Mouse (Mus musculus) ovary, postnatal 36 days (tissue): ENCODE measurements around the gene Ccdc141.

Source experiments
- DNase-seq: peaks from one replicate; pipeline ENCODE4 v3.0.0; 2022; ENCODE audit warnings: low spot score, mixed read lengths

Gene Ccdc141

DNA sequence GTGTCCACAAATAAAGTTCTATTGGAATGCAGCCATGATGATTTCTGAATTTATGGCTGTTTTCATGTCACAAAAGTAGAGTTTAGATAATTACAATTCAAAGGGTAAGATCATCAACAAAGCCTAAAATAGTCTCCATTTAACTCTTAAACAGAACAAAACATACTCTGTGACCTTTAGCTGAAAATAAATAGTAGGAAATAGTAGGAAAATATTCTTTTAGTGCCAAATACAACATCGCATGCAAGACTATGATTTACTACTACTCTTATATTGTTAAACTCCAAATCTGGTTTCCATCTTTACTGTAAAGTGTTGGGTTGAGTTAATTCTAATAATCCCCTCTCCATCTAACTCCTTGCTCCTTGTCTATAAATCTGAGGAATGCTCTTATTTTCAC, 37.0 kb downstream of the Ccdc141 start:
- no peak for DNase-seq

GRCm38 (mm10) chr2:77126939-77127338, 43.5 kb downstream of the Ccdc141 start:
- DNase-seq, result no peak

DNA sequence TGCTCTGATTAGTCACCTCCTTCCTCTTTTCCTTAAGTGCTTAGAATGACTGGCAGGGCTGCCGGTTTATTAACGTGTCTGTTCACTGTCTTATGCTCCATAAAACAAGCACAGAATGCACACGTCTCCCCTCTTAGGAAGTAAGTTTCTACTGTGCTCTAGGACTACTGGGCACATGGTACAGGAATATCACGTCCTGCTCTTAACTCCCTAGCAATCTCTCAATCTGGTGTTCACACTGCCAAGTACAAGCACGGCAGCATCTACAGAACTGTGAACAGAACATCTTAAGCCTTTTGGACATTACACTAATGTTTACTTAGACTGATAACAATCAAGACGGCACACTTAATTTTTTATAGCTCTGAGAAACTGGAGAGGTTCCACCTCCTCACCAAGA, 52.3 kb downstream of the Ccdc141 start:
- no peak for DNase-seq

DNA sequence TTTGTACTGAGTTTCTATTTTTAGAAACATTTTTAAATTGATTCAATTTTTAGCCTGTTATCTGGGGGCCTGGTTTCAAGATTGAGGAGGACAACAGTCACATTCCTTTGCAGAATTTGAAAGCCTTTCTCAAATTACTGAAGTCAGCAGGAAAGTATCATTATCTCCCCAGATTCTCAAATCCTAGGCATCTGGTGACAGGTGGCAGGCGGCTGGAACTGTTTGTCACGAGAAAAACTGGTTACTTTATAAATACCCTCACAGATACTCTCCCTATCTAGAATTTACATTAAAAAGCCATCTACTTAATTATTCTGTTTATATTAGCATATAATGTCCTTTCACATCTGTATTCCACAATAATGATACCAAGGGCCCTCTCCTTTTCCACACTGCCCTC, 56.1 kb downstream of the Ccdc141 start:
- no peak for DNase-seq

DNA sequence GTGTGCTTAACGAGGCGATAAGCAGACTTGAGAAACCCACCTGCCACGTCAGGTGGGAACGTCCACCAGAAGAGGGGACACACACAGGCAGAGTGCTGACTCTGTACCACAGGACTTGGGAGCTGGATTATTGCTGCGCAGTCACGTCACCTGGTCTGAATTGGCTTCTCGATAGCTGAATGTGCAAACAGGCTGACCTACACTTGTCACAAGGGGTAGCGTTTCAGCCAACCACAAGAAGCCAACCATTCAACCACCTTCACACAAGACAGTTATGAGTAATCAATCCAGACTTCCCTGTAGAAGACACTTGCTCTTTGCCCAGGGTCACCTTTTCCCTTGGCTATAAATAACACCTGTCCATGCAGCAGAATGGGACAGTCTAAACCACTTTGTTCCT, 56.6 kb downstream of the Ccdc141 start:
- DNase-seq, result no peak

GRCm38 (mm10) chr2:77113026-77113425, 57.4 kb downstream of the Ccdc141 start:
- DNase-seq, result no peak

DNA sequence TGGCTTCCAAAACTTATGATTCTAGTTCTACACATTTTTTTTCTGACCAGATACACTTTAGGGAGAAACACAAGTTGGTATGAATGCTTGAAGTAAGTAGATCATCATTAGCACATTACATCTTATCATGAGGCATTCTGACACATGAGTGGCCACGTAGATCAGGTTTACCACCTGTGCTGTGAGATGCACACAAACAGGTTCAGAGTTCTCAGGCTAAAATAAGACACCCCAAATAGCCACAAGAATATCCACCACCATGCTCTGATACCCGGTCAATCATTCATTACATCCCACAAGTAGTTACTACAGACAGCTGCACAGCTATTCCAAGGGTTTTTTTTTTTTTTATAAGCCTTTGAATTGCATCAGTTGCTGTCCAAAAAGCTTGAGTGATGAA, 59.3 kb downstream of the Ccdc141 start:
- DNase-seq, result no peak

GRCm38 (mm10) chr2:77110365-77110764, 60.1 kb downstream of the Ccdc141 start:
- no peak for DNase-seq

- DNase-seq, result no peak
Observed at GRCm38 (mm10) chr2:77109506-77110123, 60.8 kb downstream of the Ccdc141 start.

- DNase-seq, result no peak
Observed at GRCm38 (mm10) chr2:77108562-77108961, 61.9 kb downstream of the Ccdc141 start.

DNA sequence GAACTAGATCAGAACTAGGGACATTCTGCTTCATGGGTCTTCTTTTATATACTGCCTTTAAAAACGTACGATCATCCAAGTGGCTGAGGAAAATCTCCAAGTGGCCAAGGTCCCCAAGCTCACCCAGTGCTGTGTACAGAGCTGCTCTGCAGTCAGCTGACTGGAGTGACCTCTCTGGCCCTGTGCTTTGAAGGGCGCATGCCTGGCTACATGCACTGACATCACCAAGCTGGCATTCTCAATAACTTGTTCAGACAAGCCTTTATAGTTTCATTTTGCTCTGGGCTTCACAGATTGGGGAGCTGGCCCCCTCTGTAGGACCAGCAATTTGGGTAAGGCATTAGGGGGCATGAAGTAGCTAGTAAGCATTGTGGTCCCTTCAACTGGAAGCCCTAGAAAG, 64.3 kb downstream of the Ccdc141 start:
- no peak for DNase-seq

DNA sequence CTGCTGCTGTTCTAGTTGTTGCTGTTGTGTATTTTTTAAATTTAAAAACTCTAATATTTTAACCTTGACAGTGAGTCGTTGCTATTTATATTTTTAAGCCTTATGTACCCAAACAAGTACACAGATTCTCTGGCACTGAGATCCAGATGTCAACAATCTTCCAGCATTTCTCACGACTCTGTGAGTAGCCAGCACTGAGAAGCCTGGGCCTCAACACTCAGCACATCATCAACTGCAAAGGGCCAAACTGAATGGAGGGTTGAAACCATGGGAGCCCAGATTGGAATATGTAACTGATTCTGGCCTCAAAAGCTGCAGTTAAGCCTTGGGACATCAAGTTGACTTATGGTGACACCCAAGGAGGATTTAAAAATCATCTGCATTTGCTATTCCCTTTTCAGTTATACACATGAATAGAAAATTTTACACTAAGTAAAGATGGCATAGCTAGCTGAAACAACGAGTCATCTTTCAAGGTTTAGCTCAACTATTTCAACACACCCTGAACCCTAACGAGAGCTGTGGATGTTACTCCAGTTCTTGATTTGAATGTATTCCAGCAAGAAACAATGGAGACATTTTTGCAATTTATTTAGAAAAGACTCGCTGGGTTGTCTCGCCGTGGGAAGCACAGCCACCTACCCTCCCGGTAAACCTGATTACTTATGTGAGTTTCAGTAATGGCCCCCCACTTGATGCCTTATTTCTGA, 65.3 kb downstream of the Ccdc141 start:
- no peak for DNase-seq

- DNase-seq, result no peak
Observed at GRCm38 (mm10) chr2:77102516-77102915, 67.9 kb downstream of the Ccdc141 start.

- DNase-seq, result no peak
Observed at GRCm38 (mm10) chr2:77099814-77100213, 70.6 kb downstream of the Ccdc141 start.

DNA sequence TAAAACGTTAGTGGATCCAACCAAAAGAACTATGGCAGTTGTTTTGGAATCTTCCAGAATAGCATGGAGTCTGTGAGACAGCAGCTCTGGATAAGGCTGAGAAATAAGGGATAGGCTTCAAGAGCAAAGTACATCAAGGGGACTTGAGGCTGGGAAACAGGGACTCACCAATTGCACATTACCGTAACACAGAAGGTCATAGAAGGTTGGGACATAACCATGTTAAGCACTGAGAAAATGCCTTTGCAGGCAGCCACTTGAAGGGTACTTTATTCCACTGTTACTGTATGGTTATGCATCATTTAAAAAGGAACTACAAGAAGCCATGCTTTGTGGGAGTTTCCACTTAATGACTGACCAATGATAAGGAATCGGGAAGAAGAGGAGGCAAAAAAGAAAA, 71.7 kb downstream of the Ccdc141 start:
- DNase-seq, result no peak

- no peak for DNase-seq
Observed at GRCm38 (mm10) chr2:77091749-77092148, 78.7 kb downstream of the Ccdc141 start.

- no peak for DNase-seq
Observed at GRCm38 (mm10) chr2:77085313-77085712, 85.1 kb downstream of the Ccdc141 start.

GRCm38 (mm10) chr2:77084629-77085028, 85.8 kb downstream of the Ccdc141 start:
- no peak for DNase-seq

- DNase-seq, result no peak
Observed at GRCm38 (mm10) chr2:77081156-77081555, 89.3 kb downstream of the Ccdc141 start.

DNA sequence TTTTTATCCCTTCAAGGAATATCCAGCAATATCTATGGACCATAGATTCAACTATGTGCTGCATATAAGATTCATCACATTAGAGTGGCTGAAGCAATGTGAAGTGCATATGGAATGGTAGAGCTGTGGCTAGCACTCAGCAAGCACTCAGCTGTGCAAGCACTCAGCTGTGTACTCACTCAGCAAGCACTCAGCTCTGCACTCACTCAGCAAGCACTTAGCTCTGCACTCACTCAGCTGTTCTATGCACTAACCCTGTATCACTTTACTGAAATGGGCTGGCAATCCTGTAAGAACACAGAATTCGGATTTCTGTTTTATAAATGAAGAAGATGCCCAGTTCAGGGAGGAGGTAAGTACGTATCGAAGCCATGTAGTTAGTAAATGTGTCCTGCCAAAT, 89.8 kb downstream of the Ccdc141 start:
- DNase-seq, result no peak

- DNase-seq, result no peak
Observed at GRCm38 (mm10) chr2:77078746-77079145, 91.7 kb downstream of the Ccdc141 start.

DNA sequence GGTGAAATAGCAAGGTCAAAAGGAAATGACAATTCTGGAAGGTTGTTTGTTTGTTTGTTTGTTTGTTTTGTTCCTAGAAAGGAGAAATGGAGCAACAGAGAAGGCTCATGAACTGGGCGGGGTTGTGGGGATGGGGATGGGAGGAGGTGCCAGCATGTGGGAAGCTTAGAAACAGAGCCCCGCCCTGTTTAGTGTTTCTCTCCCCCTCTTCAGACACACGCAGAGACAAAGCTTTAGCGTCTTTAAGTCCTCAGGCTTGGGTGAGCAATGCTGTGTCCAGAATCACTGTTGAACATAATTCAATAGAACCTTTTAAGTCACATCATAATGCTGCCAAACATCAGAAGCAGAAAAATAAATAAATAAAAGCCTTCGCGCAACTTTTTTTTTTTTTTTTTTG, 96.1 kb downstream of the Ccdc141 start:
- no peak for DNase-seq

DNA sequence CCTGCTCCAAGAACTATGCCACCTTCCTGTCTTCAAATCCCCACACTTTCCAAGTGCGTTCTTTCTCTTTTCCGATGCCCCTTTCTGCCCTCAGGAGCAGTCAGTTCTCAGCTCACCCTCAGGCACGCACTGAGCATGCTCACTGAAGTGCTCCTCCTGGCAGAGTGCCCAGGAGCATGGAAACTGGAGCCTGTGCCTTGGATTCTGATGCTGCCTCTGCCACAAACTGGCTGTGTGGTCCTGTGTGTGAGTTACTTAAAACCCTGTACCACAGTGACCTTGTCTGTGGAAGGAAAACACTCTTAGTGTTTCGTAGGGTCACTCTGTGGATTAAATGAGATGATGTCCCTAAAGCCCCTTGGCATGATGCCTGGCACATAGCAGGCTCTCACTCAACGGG, 96.5 kb downstream of the Ccdc141 start:
- peak; percentile 18 for DNase-seq

DNA sequence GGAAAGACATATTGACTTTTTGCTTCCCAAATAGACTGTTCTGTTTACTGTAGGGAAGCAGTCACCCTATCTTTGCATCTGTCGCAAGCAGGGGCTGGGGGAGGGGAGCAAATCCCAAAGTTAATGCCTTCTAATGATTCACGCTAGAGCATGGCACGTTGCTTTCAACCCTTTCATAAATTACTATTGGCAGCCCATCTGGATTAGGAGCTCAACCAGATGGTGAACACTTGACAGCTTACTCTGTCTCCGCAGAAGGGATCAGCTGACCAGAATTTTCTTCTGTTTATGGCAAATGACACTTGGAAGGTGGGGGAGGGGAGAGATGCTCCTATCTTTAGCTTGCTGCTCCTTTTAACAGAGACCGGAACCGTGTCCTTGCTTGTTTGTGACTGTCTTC, 105.1 kb downstream of the Ccdc141 start:
- DNase-seq, result no peak
